Mouse (Mus musculus): ENCODE data around the gene Rab35. TPM values are rescaled to one million over a fixed set of nuclear protein-coding genes. Genes with fewer than 3 reads are reported as not detected.

Gene Rab35
- polyA plus RNA-seq, 1 experiment = 87.8 TPM

DNA sequence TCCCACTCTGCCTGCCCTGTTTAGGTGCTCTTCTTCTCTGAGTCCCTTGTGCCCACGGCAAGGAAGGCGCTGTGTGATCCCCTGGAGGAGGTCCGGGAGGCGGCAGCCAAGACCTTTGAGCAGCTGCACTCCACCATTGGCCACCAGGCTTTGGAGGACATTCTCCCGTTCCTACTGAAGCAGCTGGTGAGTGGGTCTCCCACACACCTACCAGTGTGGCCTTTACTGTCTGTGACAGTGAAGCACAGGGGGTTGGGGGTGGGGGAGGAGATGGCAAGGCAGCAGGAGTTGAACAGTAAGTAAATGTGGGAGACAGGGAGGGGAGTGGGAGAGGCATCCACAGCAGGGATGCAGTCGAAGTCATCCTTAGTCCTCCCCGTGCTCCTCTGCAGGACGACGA is 18.4 kb upstream of the Rab35 start:
- DNase-seq = no peak
- Histone ChIP-seq H3K27ac (ENCODE audit: insufficient read depth, low read length) (no peak overlapping the region), H3K27me3 (ENCODE audit: control insufficient read depth, insufficient read depth, low read length) (no peaks in the 10 kb centered on the region), H3K4me1 (ENCODE audit: control insufficient read depth, insufficient read depth, low read length) (no peaks in the 10 kb centered on the region; the same call in 1 of the 2 replicates), H3K4me3 (replicated peaks; ENCODE audit: insufficient read depth, low read depth, low read length) (no peak overlapping the region)
- WGBS = 86% methylated on average over 9 of the region's 9 CpGs
- TF ChIP-seq POLR2A (IDR thresholded peaks at IDR 0.05; ENCODE audit: borderline replicate concordance, insufficient read depth, low read length) (no peak), CTCF (IDR thresholded peaks at IDR 0.05; ENCODE audit: borderline replicate concordance, insufficient read depth, low read depth, low read length) (no peak)

DNA sequence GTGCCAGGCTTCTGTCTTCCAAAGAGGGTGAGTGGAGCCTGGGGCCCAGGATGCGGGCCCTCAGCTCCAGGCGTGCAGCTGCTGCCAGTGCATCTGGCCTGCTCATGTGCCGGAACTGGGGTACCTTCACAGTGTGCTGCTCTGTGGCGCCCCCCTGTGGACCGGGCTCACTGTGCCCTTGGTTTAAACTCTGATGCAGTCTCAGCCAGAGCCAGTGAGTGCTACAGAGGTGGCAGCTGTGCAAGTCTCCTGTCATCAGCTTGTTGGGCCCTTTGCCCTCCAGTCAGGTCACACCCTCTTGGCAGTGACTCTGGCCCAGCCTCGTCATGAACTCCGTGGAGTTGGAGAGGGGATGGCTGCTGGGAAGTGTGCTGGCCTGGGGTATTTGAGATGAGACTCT is 16.8 kb upstream of the Rab35 start:
- H3K4me1 ChIP-seq (ENCODE audit: control insufficient read depth, insufficient read depth, low read length) = no peaks in the 10 kb centered on the region; the same call in 1 of the 2 replicates
- H3K27ac ChIP-seq (ENCODE audit: insufficient read depth, low read length) = no peak overlapping the region
- WGBS = 63% methylated on average over 7 of the region's 7 CpGs
- peak; percentile 54 for TF ChIP-seq CTCF (IDR thresholded peaks at IDR 0.05; ENCODE audit: borderline replicate concordance, insufficient read depth, low read depth, low read length)
- no peak for TF ChIP-seq POLR2A (IDR thresholded peaks at IDR 0.05; ENCODE audit: borderline replicate concordance, insufficient read depth, low read length)
- DNase-seq = no peak
- no peak overlapping the region for H3K4me3 ChIP-seq (replicated peaks; ENCODE audit: insufficient read depth, low read depth, low read length)
- no peaks in the 10 kb centered on the region for H3K27me3 ChIP-seq (ENCODE audit: control insufficient read depth, insufficient read depth, low read length)

DNA sequence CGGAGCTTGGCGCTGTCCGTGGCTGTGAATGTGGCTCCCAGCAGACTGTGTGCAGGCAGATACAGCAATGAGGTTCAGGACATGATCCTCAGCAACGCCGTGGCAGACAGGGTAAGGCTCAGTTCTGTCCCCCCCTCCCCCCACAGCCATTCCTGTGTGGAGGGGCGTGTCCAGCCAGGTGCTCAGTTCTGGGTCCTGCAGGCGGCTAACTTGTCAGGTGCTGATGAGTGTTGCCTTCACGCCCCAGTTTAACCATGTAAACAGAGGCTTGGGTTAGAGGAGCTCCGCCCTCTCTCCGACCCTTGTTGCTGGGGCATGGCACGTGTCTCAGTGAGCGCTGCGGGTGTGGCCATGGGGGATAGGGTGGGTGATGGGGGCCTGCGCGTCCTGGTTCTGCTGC is 12.0 kb upstream of the Rab35 start:
- H3K27ac ChIP-seq (ENCODE audit: insufficient read depth, low read length) = no peak overlapping the region
- no peak for TF ChIP-seq POLR2A (IDR thresholded peaks at IDR 0.05; ENCODE audit: borderline replicate concordance, insufficient read depth, low read length)
- no peak for TF ChIP-seq CTCF (IDR thresholded peaks at IDR 0.05; ENCODE audit: borderline replicate concordance, insufficient read depth, low read depth, low read length)
- DNase-seq = no peak
- WGBS = 93% methylated on average over 15 of the region's 15 CpGs
- H3K27me3 ChIP-seq (ENCODE audit: control insufficient read depth, insufficient read depth, low read length) = no peaks in the 10 kb centered on the region
- H3K4me1 ChIP-seq (ENCODE audit: control insufficient read depth, insufficient read depth, low read length) = no peaks in the 10 kb centered on the region; the same call in 1 of the 2 replicates
- no peak overlapping the region for H3K4me3 ChIP-seq (replicated peaks; ENCODE audit: insufficient read depth, low read depth, low read length)

DNA sequence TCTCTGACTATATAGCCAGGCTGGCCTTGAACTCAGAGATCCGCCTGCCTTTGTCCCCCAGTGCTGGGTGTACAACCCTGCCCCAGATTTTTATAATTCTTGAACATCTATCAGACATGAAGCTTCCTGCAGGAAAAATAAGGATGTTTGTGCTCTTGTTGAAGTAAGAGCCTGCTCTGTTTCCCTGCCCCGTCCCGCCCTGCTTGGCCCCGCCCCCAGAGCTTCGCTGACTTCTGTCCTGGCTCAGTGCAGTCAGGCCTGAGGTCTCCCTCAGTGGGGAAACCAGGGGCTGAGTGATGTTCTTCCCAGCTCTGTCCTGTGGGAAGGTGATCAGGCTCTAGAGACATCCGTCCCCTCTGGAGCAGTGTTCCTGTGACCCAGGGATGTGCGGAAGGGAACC is 9.0 kb upstream of the Rab35 start:
- no peak overlapping the region for H3K27ac ChIP-seq (ENCODE audit: insufficient read depth, low read length)
- H3K4me3 ChIP-seq (replicated peaks; ENCODE audit: insufficient read depth, low read depth, low read length) = no peak overlapping the region
- no peaks in the 10 kb centered on the region for H3K27me3 ChIP-seq (ENCODE audit: control insufficient read depth, insufficient read depth, low read length)
- 84% methylated on average over 7 of the region's 7 CpGs for WGBS
- TF ChIP-seq POLR2A (IDR thresholded peaks at IDR 0.05; ENCODE audit: borderline replicate concordance, insufficient read depth, low read length) (no peak), CTCF (IDR thresholded peaks at IDR 0.05; ENCODE audit: borderline replicate concordance, insufficient read depth, low read depth, low read length) (no peak)
- no peak for DNase-seq
- no peaks in the 10 kb centered on the region for H3K4me1 ChIP-seq (ENCODE audit: control insufficient read depth, insufficient read depth, low read length)

DNA sequence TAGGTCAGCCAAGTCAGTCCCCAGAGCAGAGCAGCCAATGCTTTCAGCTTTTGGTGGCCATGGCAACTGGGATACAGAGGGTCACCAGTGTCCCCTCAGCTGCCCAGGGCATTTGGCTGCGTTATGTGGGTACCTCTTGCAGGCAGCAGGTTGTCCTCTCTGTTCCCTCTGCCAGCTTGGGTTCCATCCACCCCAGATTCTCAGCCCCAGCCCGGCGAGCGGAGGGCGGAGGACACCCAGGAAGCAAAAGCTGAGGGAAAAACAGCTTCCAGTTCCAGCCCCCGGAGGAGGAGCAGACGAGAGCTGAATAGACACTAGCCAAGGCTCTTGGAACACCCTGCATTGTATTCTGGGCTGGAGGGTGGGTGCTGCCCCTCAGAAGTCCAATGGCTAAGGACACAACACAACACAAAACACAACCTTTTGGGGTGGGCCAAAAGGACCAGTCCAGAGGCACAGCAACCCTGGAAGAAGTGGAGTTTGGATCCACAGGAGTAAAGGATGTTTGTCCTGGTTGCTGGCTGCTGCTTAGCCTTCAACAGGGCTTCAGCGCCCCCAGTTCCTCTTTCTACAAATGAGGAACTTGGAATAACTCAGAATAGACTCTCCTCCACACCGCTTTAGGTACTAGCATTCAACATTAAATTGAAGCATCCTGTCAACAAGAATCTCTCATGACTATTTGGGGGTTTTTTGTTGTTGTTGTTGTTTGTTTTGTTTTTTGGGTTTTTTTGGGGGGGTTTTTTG is 7.8 kb upstream of the Rab35 start:
- Histone ChIP-seq H3K27ac (ENCODE audit: insufficient read depth, low read length) (no peak overlapping the region), H3K27me3 (ENCODE audit: control insufficient read depth, insufficient read depth, low read length) (no peaks in the 10 kb centered on the region), H3K4me3 (replicated peaks; ENCODE audit: insufficient read depth, low read depth, low read length) (no peak overlapping the region), H3K4me1 (ENCODE audit: control insufficient read depth, insufficient read depth, low read length) (no peaks in the 10 kb centered on the region)
- 63% methylated on average over 9 of the region's 9 CpGs for WGBS
- TF ChIP-seq POLR2A (IDR thresholded peaks at IDR 0.05; ENCODE audit: borderline replicate concordance, insufficient read depth, low read length) (no peak), CTCF (IDR thresholded peaks at IDR 0.05; ENCODE audit: borderline replicate concordance, insufficient read depth, low read depth, low read length) (no peak)
- DNase-seq = no peak

DNA sequence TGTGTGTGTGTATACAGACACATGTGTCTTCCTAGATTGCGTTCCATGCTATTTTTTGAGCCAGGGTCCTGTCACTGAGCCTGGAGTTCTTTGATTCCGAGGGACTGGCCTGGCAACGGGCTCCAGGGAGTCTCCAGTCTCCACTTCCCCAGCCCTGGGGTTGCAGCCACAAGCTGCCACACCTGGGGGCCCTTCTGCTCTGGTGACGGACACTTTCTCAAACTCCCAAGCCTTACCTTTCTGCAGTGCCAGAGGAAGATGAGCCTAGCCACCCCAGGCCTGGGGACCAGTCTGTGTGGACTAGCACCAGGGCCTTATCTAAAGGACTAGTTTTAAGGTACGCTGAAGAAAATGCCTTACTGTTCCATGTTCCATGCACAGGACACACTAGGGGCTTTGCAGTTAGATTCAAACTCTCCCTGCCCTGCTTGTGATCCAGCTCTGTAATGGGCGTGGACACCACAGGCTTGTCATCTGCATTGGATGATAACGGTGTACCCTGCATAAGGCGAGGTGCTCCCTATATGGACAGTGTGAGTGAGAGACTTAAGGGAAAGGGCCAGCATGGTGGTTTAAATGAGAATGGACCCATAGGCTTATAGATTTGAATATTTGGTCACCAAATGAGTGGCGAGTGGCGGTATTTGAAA is 5.3 kb upstream of the Rab35 start:
- H3K27ac ChIP-seq (ENCODE audit: insufficient read depth, low read length) = no peak overlapping the region
- TF ChIP-seq CTCF (IDR thresholded peaks at IDR 0.05; ENCODE audit: borderline replicate concordance, insufficient read depth, low read depth, low read length) = no peak
- TF ChIP-seq POLR2A (IDR thresholded peaks at IDR 0.05; ENCODE audit: borderline replicate concordance, insufficient read depth, low read length) = no peak
- 87% methylated on average over 10 of the region's 10 CpGs for WGBS
- no peak for DNase-seq
- H3K4me1 ChIP-seq (ENCODE audit: control insufficient read depth, insufficient read depth, low read length) = no peaks in the 10 kb centered on the region
- no peaks in the 10 kb centered on the region for H3K27me3 ChIP-seq (ENCODE audit: control insufficient read depth, insufficient read depth, low read length)
- no peak overlapping the region for H3K4me3 ChIP-seq (replicated peaks; ENCODE audit: insufficient read depth, low read depth, low read length)

DNA sequence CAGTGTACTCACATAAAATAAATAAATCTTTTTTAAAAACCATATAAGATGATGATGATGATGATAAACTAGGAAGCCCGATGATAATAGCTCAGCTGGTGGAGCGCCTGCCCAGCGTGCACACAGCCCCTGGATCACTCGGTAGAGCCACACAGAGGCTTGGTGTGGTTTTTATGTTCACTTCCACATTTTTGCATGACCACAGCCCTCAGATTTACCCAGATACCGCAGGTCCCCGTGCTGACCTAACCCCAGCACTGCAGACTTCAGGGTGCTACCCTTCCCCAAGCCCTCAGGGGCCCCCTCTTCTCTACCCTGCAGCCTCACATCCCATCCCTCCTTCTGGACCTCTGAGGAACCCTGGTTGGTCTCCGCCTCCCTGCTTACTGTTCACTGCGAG is 3.6 kb upstream of the Rab35 start:
- no peak for DNase-seq
- WGBS = 77% methylated on average over 8 of the region's 8 CpGs
- no peaks in the 10 kb centered on the region for H3K27me3 ChIP-seq (ENCODE audit: control insufficient read depth, insufficient read depth, low read length)
- TF ChIP-seq POLR2A (IDR thresholded peaks at IDR 0.05; ENCODE audit: borderline replicate concordance, insufficient read depth, low read length) = no peak
- no peak for TF ChIP-seq CTCF (IDR thresholded peaks at IDR 0.05; ENCODE audit: borderline replicate concordance, insufficient read depth, low read depth, low read length)
- H3K4me3 ChIP-seq (replicated peaks; ENCODE audit: insufficient read depth, low read depth, low read length) = no peak overlapping the region
- H3K4me1 ChIP-seq (ENCODE audit: control insufficient read depth, insufficient read depth, low read length) = peaks cover 2% of the 10 kb centered on the region; the same call in 1 of the 2 replicates
- no peak overlapping the region for H3K27ac ChIP-seq (ENCODE audit: insufficient read depth, low read length)

DNA sequence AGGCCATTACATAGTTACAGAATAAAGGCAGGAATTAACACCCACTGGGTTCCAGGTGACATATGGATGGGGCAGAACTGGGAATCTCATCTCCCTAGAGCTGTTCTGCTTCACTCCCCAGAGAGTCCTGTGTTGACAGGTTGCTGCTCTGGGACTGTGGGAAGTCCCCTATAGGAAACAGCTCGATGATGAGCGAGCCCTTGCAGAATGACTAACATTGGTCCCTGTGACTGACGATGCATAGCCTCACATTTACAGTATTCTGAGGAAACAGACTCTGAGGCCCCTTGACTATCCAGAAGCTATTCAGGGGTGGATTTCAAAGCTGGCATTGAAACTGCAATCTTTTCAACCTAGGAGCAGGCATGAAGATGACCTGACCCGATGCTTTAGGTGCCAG is 2.0 kb upstream of the Rab35 start:
- no peak overlapping the region for H3K27ac ChIP-seq (ENCODE audit: insufficient read depth, low read length)
- H3K27me3 ChIP-seq (ENCODE audit: control insufficient read depth, insufficient read depth, low read length) = no peaks in the 10 kb centered on the region
- TF ChIP-seq POLR2A (IDR thresholded peaks at IDR 0.05; ENCODE audit: borderline replicate concordance, insufficient read depth, low read length) (no peak), CTCF (IDR thresholded peaks at IDR 0.05; ENCODE audit: borderline replicate concordance, insufficient read depth, low read depth, low read length) (no peak)
- peaks cover 14% of the 10 kb centered on the region for H3K4me1 ChIP-seq (ENCODE audit: control insufficient read depth, insufficient read depth, low read length)
- H3K4me3 ChIP-seq (replicated peaks; ENCODE audit: insufficient read depth, low read depth, low read length) = no peak overlapping the region
- WGBS = 86% methylated on average over 4 of the region's 4 CpGs
- no peak for DNase-seq

Data from cerebellum, adult 2 months (tissue).